Mouse (Mus musculus) C2C12 (cell line): Measurements from ENCODE around the gene Unc50.

Experiments
- CTCF ChIP-seq: IDR thresholded peaks from one replicate; pipeline ENCODE4 v1.5.1; 2011; ENCODE audit not compliant: control insufficient read depth, insufficient read depth, insufficient read length
- MAX ChIP-seq: IDR thresholded peaks from one replicate; pipeline ENCODE4 v1.6.1; 2011; ENCODE audit warnings: mild to moderate bottlenecking, control low read depth
- USF1 ChIP-seq: IDR thresholded peaks from one replicate; pipeline ENCODE4 v1.6.1; 2011; ENCODE audit warnings: low read depth, mild to moderate bottlenecking, control low read depth, moderate library complexity

GRCm38 (mm10) chr1:37475312-37475711 is 45.4 kb downstream of the Unc50 start:
- TF ChIP-seq MAX = no peak
- TF ChIP-seq CTCF = no peak
- no peak for TF ChIP-seq USF1
